Mouse (Mus musculus) left cerebral cortex, postnatal 10 days (tissue): ENCODE data around the gene Sftpa1. TPM values are rescaled to one million over a fixed set of nuclear protein-coding genes. Genes with fewer than 3 reads are reported as not detected.

ENCODE experiments used
- DNase-seq, 2 experiments: peaks; one replicate each; pipeline ENCODE4 v3.0.0; 2021 to 2022; ENCODE audit warnings: low spot score in 2 of 2, mixed read lengths in 1 of 2; ENCODE audit errors: extremely low spot score in 1 of 2
- intact Hi-C: fragments of 180-260 bp; cut with DNase I; formaldehyde crosslinking; loops from one replicate; pipeline ENCODE4 v1.15.1; 2025
- total RNA-seq, 2 experiments: library from RNA; stranded (reverse); gene quantifications; 2 replicates each; pipeline ENCODE4 v1.2.3; 2021

The Sftpa1 gene
- total RNA-seq, 2 experiments from 2014 or later = not detected

GRCm38 (mm10) chr14:41147356-41147755 is 15.8 kb downstream of the Sftpa1 start:
- intact Hi-C loops = no loop called here
- DNase-seq = no peak

GRCm38 (mm10) chr14:41151220-41151898 is 19.8 kb downstream of the Sftpa1 start, which contains the start of gene Mbl1:
Gene Mbl1 (plus strand): TSS chr14:41151458.
- DNase-seq = no peak
- intact Hi-C loops = no loop called here

GRCm38 (mm10) chr14:41160076-41160475 is 28.5 kb downstream of the Sftpa1 start:
- no peak for DNase-seq
- intact Hi-C loops = no loop called here

- intact Hi-C loops = no loop called here
- DNase-seq = no peak
These were observed 29.2 kb downstream of the Sftpa1 start for GRCm38 (mm10) chr14:41160743-41161142.

- intact Hi-C loops = no loop called here
- peak in 1 of 2 experiments; percentile 40 for DNase-seq
These were observed 31.1 kb downstream of the Sftpa1 start for GRCm38 (mm10) chr14:41162663-41163062.

- no peak for DNase-seq
- intact Hi-C loops = no loop called here
These were observed 35.7 kb downstream of the Sftpa1 start for GRCm38 (mm10) chr14:41167278-41167677.

- DNase-seq = no peak
- intact Hi-C loops = no loop called here
These were observed 37.0 kb downstream of the Sftpa1 start for GRCm38 (mm10) chr14:41168567-41168966.

GRCm38 (mm10) chr14:41170514-41170913 is 38.9 kb downstream of the Sftpa1 start:
- DNase-seq = no peak
- intact Hi-C loops = no loop called here

- intact Hi-C loops = no loop called here
- DNase-seq = no peak
These were observed 43.2 kb downstream of the Sftpa1 start for GRCm38 (mm10) chr14:41174802-41175201.

- intact Hi-C loops = no loop called here
- DNase-seq = no peak
These were observed 53.7 kb downstream of the Sftpa1 start, which contains the start of gene Sftpd for GRCm38 (mm10) chr14:41185059-41185821. Gene Sftpd (minus strand): TSS chr14:41185149.

Other genes starting within 250 kb of the Sftpa1 start
- 1 to 10 TPM; 3.6 to 4.6 TPM for gene Sh2d4b, start 238.5 kb upstream of the Sftpa1 start, total RNA-seq
- 10 to 100 TPM; 63.3 to 64.5 TPM for gene Tspan14, start 165.0 kb upstream of the Sftpa1 start, total RNA-seq
- gene Fam213a, start 118.0 kb upstream of the Sftpa1 start, total RNA-seq = 100 to 1,000 TPM in 1 of 2 experiments, 10 to 100 TPM in 1; 97.0 to 101 TPM
- under 1 TPM; 0.73 to 0.75 TPM for gene Dydc2, start 62.6 kb upstream of the Sftpa1 start, total RNA-seq
- gene Dydc1, start 58.9 kb upstream of the Sftpa1 start, total RNA-seq = not detected
- not detected for gene Mat1a, start 26.7 kb upstream of the Sftpa1 start, total RNA-seq
- not detected for gene Mbl1, start 19.7 kb downstream of the Sftpa1 start, total RNA-seq
- gene Sftpd, start 53.4 kb downstream of the Sftpa1 start, total RNA-seq = not detected
- under 1 TPM; 0.36 to 0.54 TPM for gene Gm2832, start 147.0 kb downstream of the Sftpa1 start, total RNA-seq
- gene Gm5798, start 216.8 kb downstream of the Sftpa1 start, total RNA-seq = not detected